Mouse (Mus musculus) cerebellum, postnatal 10 days (tissue): ENCODE measurements at regions not wholly inside any gene's neighbourhood (a gene's known extent, or its start where the extent isn't known, plus 50 kb on each side); places are given as distances from the start of the nearest gene placed in this dataset.

Experiments
- DNase-seq, 2 experiments: peaks; one replicate each; pipeline ENCODE4 v3.0.0; 2021; ENCODE audit warnings: mixed read lengths in 2 of 2

- DNase-seq, result no peak
Observed at GRCm38 (mm10) chr4:38749281-38749680, 700.8 kb upstream of the 1700009N14Rik start.

GRCm38 (mm10) chr4:38785016-38785415, 665.1 kb upstream of the 1700009N14Rik start:
- DNase-seq, result no peak

- DNase-seq, result peak; percentile 1 to 18
Observed at GRCm38 (mm10) chr4:38825133-38825532, 625.0 kb upstream of the 1700009N14Rik start.

GRCm38 (mm10) chr4:38848261-38848660, 601.8 kb upstream of the 1700009N14Rik start:
- DNase-seq, result no peak

- DNase-seq, result no peak
Observed at GRCm38 (mm10) chr4:38854349-38854748, 595.7 kb upstream of the 1700009N14Rik start.

- DNase-seq, result no peak
Observed at GRCm38 (mm10) chr4:38900565-38900964, 549.5 kb upstream of the 1700009N14Rik start.

GRCm38 (mm10) chr4:38926831-38927230, 523.3 kb upstream of the 1700009N14Rik start:
- no peak for DNase-seq

GRCm38 (mm10) chr4:38953633-38954032, 496.5 kb upstream of the 1700009N14Rik start:
- no peak for DNase-seq

- DNase-seq, result peak; percentile 54 to 60
Observed at GRCm38 (mm10) chr4:38995161-38995560, 454.9 kb upstream of the 1700009N14Rik start.
